Mouse (Mus musculus): Measurements from ENCODE around the gene Prkcb. TPM values are rescaled to one million over a fixed set of nuclear protein-coding genes. Genes with fewer than 3 reads are reported as not detected.
A peak's percentile ranks its signal among the peaks of the same experiment; 100 is the strongest.

Gene Prkcb
- polyA plus RNA-seq, 1 experiment = 3.8 TPM

DNA sequence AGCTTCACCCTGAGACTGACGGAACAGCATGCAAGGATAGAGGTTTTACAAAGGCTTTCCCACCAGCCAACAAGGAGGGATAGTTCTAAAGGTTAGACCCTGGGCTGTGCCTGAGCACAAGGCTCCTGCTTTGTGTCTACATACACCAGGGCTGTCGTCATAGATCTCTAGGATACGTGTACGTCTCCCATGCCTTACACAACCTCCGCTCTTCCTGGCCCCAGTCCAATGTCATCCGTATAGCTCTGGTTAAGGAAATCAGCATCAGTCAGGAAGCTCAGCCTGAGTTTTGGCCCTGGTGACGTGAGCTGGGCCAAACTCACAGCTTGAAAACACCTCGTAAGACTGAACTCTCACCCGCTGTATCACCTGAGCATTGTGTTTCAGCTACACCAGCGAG lies 307.3 kb downstream of the Prkcb start:
- Histone ChIP-seq H3K4me1 (ENCODE audit: control insufficient read depth, insufficient read depth, insufficient read length, low read length) (no peaks in the 10 kb centered on the region), H3K27ac (replicated peaks; ENCODE audit: low read depth, low read length) (no peak overlapping the region), H3K4me3 (ENCODE audit: insufficient read depth, low read depth, low read length) (no peak overlapping the region)

GRCm38 (mm10) chr7:122596596-122597170 lies 308.1 kb downstream of the Prkcb start:
- no peak overlapping the region for H3K27ac ChIP-seq (replicated peaks; ENCODE audit: low read depth, low read length)
- no peaks in the 10 kb centered on the region for H3K4me1 ChIP-seq (ENCODE audit: control insufficient read depth, insufficient read depth, insufficient read length, low read length)
- no peak overlapping the region for H3K4me3 ChIP-seq (ENCODE audit: insufficient read depth, low read depth, low read length)

DNA sequence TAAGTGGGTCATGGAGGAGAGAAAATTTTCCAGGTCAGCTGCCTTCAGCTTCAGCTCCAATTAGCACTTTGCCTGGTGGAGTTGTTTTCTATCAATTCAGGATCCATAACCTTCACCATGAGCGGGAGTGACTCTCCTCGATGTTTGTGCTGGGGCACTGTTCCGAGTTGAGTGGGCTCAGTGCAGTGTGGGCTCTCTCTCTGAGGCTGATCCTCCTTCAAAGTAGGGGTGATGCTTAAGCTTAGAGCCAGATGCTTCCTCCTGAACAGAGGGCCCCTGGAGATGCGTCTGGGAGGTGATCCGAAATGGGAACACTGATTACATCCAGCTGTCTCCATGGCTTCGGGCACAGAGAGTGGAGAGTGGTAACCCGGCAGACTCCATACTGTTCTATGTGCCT lies 308.8 kb downstream of the Prkcb start:
- Histone ChIP-seq H3K4me3 (ENCODE audit: insufficient read depth, low read depth, low read length) (no peak overlapping the region), H3K4me1 (ENCODE audit: control insufficient read depth, insufficient read depth, insufficient read length, low read length) (no peaks in the 10 kb centered on the region), H3K27ac (replicated peaks; ENCODE audit: low read depth, low read length) (no peak overlapping the region)

GRCm38 (mm10) chr7:122600856-122601255 lies 312.3 kb downstream of the Prkcb start:
- H3K27ac ChIP-seq (replicated peaks; ENCODE audit: low read depth, low read length) = no peak overlapping the region
- H3K4me1 ChIP-seq (ENCODE audit: control insufficient read depth, insufficient read depth, insufficient read length, low read length) = no peaks in the 10 kb centered on the region
- H3K4me3 ChIP-seq (ENCODE audit: insufficient read depth, low read depth, low read length) = no peak overlapping the region

- H3K4me3 ChIP-seq (ENCODE audit: insufficient read depth, low read depth, low read length) = no peak overlapping the region
- no peaks in the 10 kb centered on the region for H3K4me1 ChIP-seq (ENCODE audit: control insufficient read depth, insufficient read depth, insufficient read length, low read length)
- no peak overlapping the region for H3K27ac ChIP-seq (replicated peaks; ENCODE audit: low read depth, low read length)
Observed at GRCm38 (mm10) chr7:122605066-122605465, 316.5 kb downstream of the Prkcb start.

DNA sequence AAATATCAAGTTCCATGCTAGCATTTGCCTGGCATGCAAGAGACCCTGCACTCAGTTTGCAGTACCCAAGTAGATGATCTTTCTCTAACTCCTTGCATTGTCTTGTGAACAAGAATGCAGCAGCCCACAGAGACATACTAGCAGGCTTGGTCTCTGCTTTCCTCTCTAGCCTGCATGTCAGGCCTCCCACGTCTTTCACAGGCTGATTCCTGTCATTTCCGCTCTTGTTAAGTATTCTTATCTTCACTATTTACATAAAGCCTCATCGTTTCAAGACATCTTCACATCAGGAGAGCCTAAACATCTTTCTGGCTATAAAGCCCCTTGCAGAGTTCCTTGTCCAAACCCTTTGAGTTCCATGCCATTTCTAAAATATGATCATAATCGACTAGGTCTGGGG lies 320.9 kb downstream of the Prkcb start:
- H3K4me3 ChIP-seq (ENCODE audit: insufficient read depth, low read depth, low read length) = no peak overlapping the region
- no peaks in the 10 kb centered on the region for H3K4me1 ChIP-seq (ENCODE audit: control insufficient read depth, insufficient read depth, insufficient read length, low read length)
- no peak overlapping the region for H3K27ac ChIP-seq (replicated peaks; ENCODE audit: low read depth, low read length)

- Histone ChIP-seq H3K4me3 (ENCODE audit: insufficient read depth, low read depth, low read length) (no peak overlapping the region), H3K4me1 (ENCODE audit: control insufficient read depth, insufficient read depth, insufficient read length, low read length) (no peaks in the 10 kb centered on the region), H3K27ac (replicated peaks; ENCODE audit: low read depth, low read length) (no peak overlapping the region)
Observed at GRCm38 (mm10) chr7:122610161-122610560, 321.6 kb downstream of the Prkcb start.

- Histone ChIP-seq H3K27ac (replicated peaks; ENCODE audit: low read depth, low read length) (no peak overlapping the region), H3K4me3 (ENCODE audit: insufficient read depth, low read depth, low read length) (no peak overlapping the region)
Observed at GRCm38 (mm10) chr7:122613876-122614275, 325.3 kb downstream of the Prkcb start.

DNA sequence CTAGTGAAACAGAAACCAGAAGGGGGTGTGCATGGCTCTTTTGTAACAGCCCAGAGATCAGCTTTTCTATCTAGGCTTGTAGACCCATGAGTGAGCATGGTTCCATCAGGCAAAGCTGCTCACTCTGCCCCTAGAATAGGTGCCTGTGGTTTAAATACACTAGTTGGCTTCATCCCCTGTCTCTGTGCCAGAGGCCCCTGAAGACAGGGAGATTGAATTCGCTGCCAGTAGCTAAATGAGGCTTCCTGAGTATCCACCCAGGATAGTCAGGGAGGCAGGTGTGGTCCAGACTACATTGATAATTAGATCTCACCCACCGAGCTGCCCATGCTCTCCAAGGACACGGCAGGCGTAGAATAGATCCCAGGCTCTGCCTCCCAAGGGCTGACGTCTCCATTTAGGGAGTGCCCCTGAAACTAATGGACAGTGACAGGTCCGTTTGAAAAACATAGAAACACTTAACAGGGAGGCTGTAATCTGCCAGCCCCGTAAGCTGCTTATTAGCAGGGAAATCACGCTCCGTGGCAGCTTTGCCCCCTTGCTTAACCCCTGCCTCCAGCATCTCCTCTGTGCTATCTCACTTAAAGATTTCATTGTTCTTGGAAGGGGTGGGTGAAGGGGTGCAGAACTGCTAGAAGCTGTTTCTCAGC lies 333.7 kb downstream of the Prkcb start:
- no peaks in the 10 kb centered on the region for H3K4me1 ChIP-seq (ENCODE audit: control insufficient read depth, insufficient read depth, insufficient read length, low read length)
- no peak overlapping the region for H3K27ac ChIP-seq (replicated peaks; ENCODE audit: low read depth, low read length)
- H3K4me3 ChIP-seq (ENCODE audit: insufficient read depth, low read depth, low read length) = no peak overlapping the region

More at GRCm38 (mm10) chr7:122613876-122614275, 325.3 kb downstream of the Prkcb start:
- H3K4me1 ChIP-seq (ENCODE audit: control insufficient read depth, insufficient read depth, insufficient read length, low read length) = no peaks in the 10 kb centered on the region

- Histone ChIP-seq H3K4me3 (ENCODE audit: insufficient read depth, low read depth, low read length) (no peak overlapping the region), H3K27ac (replicated peaks; ENCODE audit: low read depth, low read length) (no peak overlapping the region), H3K4me1 (ENCODE audit: control insufficient read depth, insufficient read depth, insufficient read length, low read length) (no peaks in the 10 kb centered on the region)
Observed at GRCm38 (mm10) chr7:122623753-122624152, 335.2 kb downstream of the Prkcb start.

GRCm38 (mm10) chr7:122628050-122628449 lies 339.5 kb downstream of the Prkcb start:
- Histone ChIP-seq H3K27ac (replicated peaks; ENCODE audit: low read depth, low read length) (no peak overlapping the region), H3K4me1 (ENCODE audit: control insufficient read depth, insufficient read depth, insufficient read length, low read length) (peaks cover 13% of the 10 kb centered on the region; the same call in 1 of the 2 replicates), H3K4me3 (ENCODE audit: insufficient read depth, low read depth, low read length) (no peak overlapping the region)

DNA sequence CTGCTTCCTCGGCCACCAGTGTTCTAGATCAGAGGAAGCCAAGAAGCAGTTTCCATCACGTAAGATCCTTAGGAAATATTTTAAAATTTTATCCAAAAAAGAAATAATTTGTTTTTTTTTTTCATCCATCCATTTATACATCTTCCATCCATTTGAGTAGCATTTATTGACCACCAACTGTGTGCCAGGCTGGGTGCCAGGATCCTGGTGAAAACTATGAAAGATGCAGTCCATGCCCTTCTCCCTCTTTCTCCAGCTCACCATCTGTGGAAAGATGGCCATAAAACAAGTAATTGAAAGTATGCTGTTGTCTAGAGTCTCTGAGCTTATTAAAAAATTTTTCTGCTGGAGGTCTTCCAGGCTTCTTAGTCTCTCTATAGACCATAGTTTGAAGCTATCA lies 341.8 kb downstream of the Prkcb start:
- H3K4me1 ChIP-seq (ENCODE audit: control insufficient read depth, insufficient read depth, insufficient read length, low read length) = peaks cover 13% of the 10 kb centered on the region; the same call in 1 of the 2 replicates
- no peak overlapping the region for H3K4me3 ChIP-seq (ENCODE audit: insufficient read depth, low read depth, low read length)
- no peak overlapping the region for H3K27ac ChIP-seq (replicated peaks; ENCODE audit: low read depth, low read length)

DNA sequence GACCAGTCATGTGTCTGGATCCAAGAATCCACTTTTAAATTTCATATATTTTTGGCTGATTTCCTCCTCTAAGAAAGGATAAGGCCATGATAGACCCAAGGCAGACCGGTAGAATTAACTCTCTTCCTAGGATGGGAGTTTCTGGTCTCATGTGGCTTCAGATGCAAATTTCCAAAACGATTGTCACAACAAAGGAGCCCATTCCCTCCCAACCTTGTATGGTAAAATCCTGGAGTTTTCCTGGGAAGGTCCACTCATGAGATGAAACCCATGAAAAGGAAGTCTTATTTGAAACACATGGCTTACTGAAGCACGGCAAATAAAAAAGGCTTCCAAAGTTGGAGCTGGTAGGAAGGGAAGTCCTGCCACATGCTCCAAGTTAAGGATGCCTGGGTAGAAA lies 342.6 kb downstream of the Prkcb start:
- Histone ChIP-seq H3K4me3 (ENCODE audit: insufficient read depth, low read depth, low read length) (no peak overlapping the region), H3K4me1 (ENCODE audit: control insufficient read depth, insufficient read depth, insufficient read length, low read length) (peaks cover 13% of the 10 kb centered on the region; the same call in 1 of the 2 replicates)

GRCm38 (mm10) chr7:122632946-122633345 lies 344.4 kb downstream of the Prkcb start:
- Histone ChIP-seq H3K4me1 (ENCODE audit: control insufficient read depth, insufficient read depth, insufficient read length, low read length) (peaks cover 13% of the 10 kb centered on the region; the same call in 1 of the 2 replicates), H3K4me3 (ENCODE audit: insufficient read depth, low read depth, low read length) (no peak overlapping the region), H3K27ac (replicated peaks; ENCODE audit: low read depth, low read length) (no peak overlapping the region)

More for the DNA sequence above, 342.6 kb downstream of the Prkcb start:
- peak overlapping the region; percentile 23; the same call in 1 of the 2 replicates for H3K27ac ChIP-seq (replicated peaks; ENCODE audit: low read depth, low read length)

DNA sequence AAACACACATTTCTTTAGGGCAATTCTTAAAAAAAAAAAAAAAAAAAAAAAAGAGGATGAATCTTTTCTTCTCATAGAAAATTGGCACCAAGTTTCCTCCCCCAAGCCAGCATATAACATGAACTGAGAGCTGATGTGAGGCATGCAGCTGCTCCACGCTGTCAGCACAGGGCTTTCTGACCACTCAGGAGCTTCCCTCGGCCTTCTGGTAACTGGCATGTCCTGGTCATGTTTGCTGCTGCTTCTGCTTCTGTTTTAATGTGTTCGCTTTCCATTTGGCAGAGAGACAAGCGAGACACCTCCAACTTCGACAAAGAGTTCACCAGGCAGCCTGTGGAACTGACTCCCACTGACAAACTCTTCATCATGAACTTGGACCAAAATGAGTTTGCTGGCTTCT lies 344.9 kb downstream of the Prkcb start:
- no peak overlapping the region for H3K27ac ChIP-seq (replicated peaks; ENCODE audit: low read depth, low read length)
- peaks cover 13% of the 10 kb centered on the region; the same call in 1 of the 2 replicates for H3K4me1 ChIP-seq (ENCODE audit: control insufficient read depth, insufficient read depth, insufficient read length, low read length)

DNA sequence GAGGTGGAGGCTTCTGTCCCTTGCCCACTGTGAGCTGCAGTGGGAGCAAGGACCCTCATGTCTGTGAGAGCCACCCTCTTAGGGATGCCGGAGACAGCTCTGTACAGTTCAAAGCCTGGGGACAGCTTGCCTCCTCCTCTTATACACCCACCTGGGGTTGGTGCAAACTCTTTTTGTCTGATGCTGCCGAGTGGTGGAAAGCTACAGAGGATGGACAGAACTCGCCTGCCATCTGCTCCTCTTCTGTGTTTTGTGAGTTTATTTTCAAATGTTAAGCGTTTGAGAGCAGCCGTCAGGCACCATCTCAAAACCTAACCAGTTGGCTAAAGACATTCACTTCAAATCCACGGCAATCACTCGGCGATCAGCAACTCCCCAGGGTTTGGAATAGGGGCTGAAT lies 355.1 kb downstream of the Prkcb start:
- Histone ChIP-seq H3K4me3 (ENCODE audit: insufficient read depth, low read depth, low read length) (no peak overlapping the region), H3K27ac (replicated peaks; ENCODE audit: low read depth, low read length) (no peak overlapping the region), H3K4me1 (ENCODE audit: control insufficient read depth, insufficient read depth, insufficient read length, low read length) (no peaks in the 10 kb centered on the region)

More for the DNA sequence above, 344.9 kb downstream of the Prkcb start:
- no peak overlapping the region for H3K4me3 ChIP-seq (ENCODE audit: insufficient read depth, low read depth, low read length)
